Mouse (Mus musculus) liver, embryonic 16.5 days (tissue): ENCODE results near the gene Ano2. TPM values are rescaled to one million over a fixed set of nuclear protein-coding genes. Genes with fewer than 3 reads are reported as not detected.

Experiments used
- ATAC-seq: fragments of 200-750 bp; cut with Nextera tagmentation; 2 replicates; pipeline ENCODE4 v1.8.0; 2017; ENCODE audit warnings: low read depth, mild to moderate bottlenecking, moderate number of reproducible peaks, moderate library complexity
- H3K27ac ChIP-seq: fragments of 300-500 bp; sonication (generic); 2 replicates; pipeline ENCODE4 v1.5.1; 2014; ENCODE audit warnings: mild to moderate bottlenecking, low read length
- H3K27me3 ChIP-seq: fragments of 300-500 bp; sonication (generic); 2 replicates; pipeline ENCODE4 v1.6.1; 2014; ENCODE audit warnings: low read depth, low read length, mixed read lengths; ENCODE audit not compliant: control insufficient read depth, insufficient read depth
- H3K36me3 ChIP-seq: fragments of 300-500 bp; sonication (generic); 2 replicates; pipeline ENCODE4 v1.6.1; 2014; ENCODE audit warnings: mild to moderate bottlenecking; ENCODE audit not compliant: control insufficient read depth, insufficient read depth
- H3K4me1 ChIP-seq: fragments of 300-500 bp; sonication (generic); 2 replicates; pipeline ENCODE4 v1.6.1; 2014; ENCODE audit warnings: low read depth, low read length, mixed read lengths; ENCODE audit not compliant: control insufficient read depth
- H3K4me2 ChIP-seq: fragments of 300-500 bp; sonication (generic); 2 replicates; pipeline ENCODE4 v1.6.1; 2014; ENCODE audit warnings: low read depth, low read length, mixed read lengths
- H3K4me3 ChIP-seq: fragments of 300-500 bp; sonication (generic); 2 replicates; pipeline ENCODE4 v1.5.1; 2014; ENCODE audit warnings: low read depth, mild to moderate bottlenecking, low read length
- H3K9ac ChIP-seq: fragments of 300-500 bp; sonication (generic); 2 replicates; pipeline ENCODE4 v1.6.1; 2014; ENCODE audit warnings: low read depth, low read length
- H3K9me3 ChIP-seq: fragments of 300-500 bp; sonication (generic); replicated peaks from 2 replicates; pipeline ENCODE4 v1.6.1; 2016; ENCODE audit warnings: low read length; ENCODE audit not compliant: control insufficient read depth
- WGBS: fragments of 180-500 bp; shearing (Covaris S2); extraction: QIAGEN DNeasy Blood & Tissue Kit; methylation state at CpG from one replicate; pipeline ENCODE4 v1.1.7; 2014; ENCODE audit not compliant: insufficient replicate concordance; 5-methylcytosine and 5-hydroxymethylcytosine counted together
- polyA plus RNA-seq: library from polyadenylated mRNA; unstranded; fragments of >200 nt; fragmentation: Nextera tagmentation; extraction: Ambion mirVana; gene quantifications from 2 replicates; pipeline ENCODE4 v1.2.1, GENCODE M21; 2015

Gene Ano2
- polyA plus RNA-seq, 1 experiment from 2014 or later, result not detected

DNA sequence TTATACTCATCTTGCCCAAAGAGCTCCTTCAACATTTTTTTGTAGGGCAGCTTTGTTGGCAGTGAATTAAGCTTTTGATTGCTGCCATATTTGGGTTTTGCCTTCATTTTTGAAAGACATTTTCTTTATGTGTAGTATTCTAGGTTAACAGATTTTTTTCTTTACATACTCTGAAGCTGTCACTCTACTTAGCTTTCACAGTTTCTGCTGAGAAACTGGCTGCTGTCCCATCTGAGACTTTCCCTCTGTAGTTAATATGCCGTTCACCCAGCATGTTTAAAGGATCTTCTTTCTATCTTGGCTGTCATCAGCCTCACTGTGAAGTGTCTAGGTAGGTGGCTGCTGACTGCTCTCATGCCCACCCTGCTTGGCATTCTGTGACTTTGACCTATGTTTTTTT is 168.1 kb downstream of the Ano2 start:
- ATAC-seq, result no peak
- no peaks in the 10 kb centered on the region for H3K36me3 ChIP-seq
- no peaks in the 10 kb centered on the region for H3K9me3 ChIP-seq
- no peaks in the 10 kb centered on the region for H3K27me3 ChIP-seq
- H3K27ac ChIP-seq, result no peak overlapping the region
- no peak overlapping the region for H3K9ac ChIP-seq
- no peak overlapping the region for H3K4me2 ChIP-seq
- no peaks in the 10 kb centered on the region for H3K4me1 ChIP-seq
- no peak overlapping the region for H3K4me3 ChIP-seq
- 65% methylated on average over 1 of the region's 1 CpGs for WGBS

DNA sequence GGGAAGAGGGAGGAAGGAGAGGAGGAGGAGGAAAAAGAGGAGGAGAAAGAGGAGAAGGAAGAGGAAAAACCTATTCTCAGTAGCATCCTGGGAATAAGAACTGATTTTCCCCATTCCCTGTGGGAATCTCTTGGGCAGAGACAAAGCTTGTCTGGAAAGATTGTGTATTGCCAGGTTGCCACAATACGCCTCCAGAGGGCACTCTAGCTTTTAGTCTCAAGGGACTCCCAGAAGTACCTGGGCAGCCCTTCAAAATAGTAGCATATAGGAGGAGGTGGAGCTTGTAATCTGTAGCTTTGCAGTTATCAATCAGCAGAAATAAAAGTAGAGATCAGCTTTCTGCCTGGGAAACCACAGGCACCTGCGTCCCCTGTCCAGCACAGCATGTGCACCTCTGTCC is 178.3 kb downstream of the Ano2 start:
- H3K36me3 ChIP-seq, result no peaks in the 10 kb centered on the region
- 25% methylated on average over 2 of the region's 2 CpGs for WGBS

DNA sequence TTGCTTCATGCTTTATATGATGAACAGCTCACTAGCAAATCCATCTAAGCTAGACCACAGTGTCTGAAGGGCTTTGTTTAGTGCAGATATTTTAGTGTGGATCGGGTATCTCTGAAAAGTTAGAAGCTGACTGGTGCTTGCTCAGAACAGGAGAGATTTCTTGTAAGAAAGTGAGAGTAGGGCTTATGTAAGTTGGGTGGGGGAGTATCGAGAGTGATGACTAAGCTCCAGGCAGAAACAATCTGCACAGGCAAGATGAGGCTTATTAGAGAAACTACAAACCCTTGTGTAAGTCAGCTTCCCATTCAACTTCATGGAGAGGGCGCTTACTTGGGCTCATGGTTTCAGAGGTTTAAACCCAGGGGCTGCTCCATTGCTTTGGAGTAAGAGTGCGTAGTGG is 181.3 kb downstream of the Ano2 start:
- 49% methylated on average over 4 of the region's 4 CpGs for WGBS
- Histone ChIP-seq H3K4me1 (no peaks in the 10 kb centered on the region), H3K27me3 (no peaks in the 10 kb centered on the region), H3K36me3 (no peaks in the 10 kb centered on the region), H3K9ac (no peak overlapping the region), H3K9me3 (no peaks in the 10 kb centered on the region), H3K27ac (no peak overlapping the region), H3K4me2 (no peak overlapping the region), H3K4me3 (no peak overlapping the region)
- no peak for ATAC-seq

More for the DNA sequence above, 178.3 kb downstream of the Ano2 start:
- no peaks in the 10 kb centered on the region for H3K4me1 ChIP-seq
- H3K9ac ChIP-seq, result no peak overlapping the region
- no peak for ATAC-seq
- H3K27ac ChIP-seq, result no peak overlapping the region
- no peak overlapping the region for H3K4me2 ChIP-seq
- no peak overlapping the region for H3K4me3 ChIP-seq
- H3K9me3 ChIP-seq, result no peaks in the 10 kb centered on the region
- H3K27me3 ChIP-seq, result no peaks in the 10 kb centered on the region

DNA sequence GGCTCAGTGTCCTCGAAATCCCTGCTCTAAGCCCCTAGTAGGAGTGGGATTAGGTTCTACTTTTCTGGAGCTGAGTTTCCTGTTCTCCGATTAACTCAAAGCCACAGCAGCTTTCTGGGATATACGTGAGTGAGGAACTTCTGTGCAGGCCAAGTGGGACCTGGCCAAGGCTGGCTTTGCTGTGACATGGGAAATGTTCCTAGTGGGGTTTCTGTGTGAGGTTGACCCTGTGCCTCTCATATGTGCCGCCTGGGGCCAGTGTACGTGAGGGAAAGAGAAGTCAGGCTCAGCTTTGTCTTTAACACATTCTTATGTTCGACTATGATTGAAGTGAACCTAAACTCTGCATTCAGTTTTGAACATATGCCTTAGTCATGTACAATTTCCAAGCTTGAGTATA is 184.5 kb downstream of the Ano2 start:
- 62% methylated on average over 6 of the region's 6 CpGs for WGBS

DNA sequence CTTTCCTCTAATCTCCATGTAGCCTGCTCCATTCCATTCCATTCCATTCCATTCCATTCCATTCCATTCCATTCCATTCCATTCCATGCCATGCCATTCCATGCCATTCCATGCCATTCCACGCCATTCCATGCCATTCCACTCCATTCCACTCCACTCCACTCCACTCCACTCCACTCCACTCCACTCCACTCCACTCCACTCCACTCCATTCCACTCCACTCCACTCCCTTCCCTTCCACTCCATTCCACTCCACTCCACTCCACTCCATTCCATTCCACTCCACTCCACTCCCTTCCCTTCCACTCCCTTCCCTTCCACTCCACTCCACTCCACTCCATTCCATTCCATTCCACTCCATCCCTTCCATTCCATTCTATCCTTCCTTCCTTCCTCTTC is 186.7 kb downstream of the Ano2 start:
- ATAC-seq, result no peak
- Histone ChIP-seq H3K36me3 (no peaks in the 10 kb centered on the region), H3K27me3 (no peaks in the 10 kb centered on the region), H3K4me1 (no peaks in the 10 kb centered on the region), H3K9me3 (no peaks in the 10 kb centered on the region), H3K27ac (no peak overlapping the region), H3K4me2 (no peak overlapping the region), H3K4me3 (no peak overlapping the region), H3K9ac (no peak overlapping the region)
- WGBS, result 38% methylated on average over 1 of the region's 1 CpGs

More for the DNA sequence above, 184.5 kb downstream of the Ano2 start:
- Histone ChIP-seq H3K4me3 (no peak overlapping the region), H3K27me3 (no peaks in the 10 kb centered on the region), H3K4me1 (no peaks in the 10 kb centered on the region), H3K9me3 (no peaks in the 10 kb centered on the region), H3K4me2 (no peak overlapping the region), H3K27ac (no peak overlapping the region), H3K9ac (no peak overlapping the region), H3K36me3 (no peaks in the 10 kb centered on the region)
- no peak for ATAC-seq

DNA sequence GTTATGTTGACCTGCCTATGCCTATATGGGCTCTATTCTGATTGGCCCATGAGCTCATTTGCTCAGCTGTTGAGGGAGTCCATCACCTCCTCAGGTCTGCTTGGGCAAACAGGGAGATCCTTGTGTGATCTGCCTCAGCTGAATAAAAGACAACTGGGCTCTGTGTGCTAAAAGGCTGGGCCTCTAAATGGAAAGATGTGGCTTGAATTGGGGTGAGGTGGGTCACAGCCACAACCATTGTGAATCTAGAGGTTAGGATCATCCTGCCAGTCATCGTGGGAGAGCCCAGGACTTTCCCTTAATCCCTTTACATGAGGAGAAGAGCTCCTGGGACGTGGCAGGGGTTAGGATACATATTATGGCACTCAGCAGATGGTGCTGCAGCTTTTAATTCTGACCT is 188.5 kb downstream of the Ano2 start:
- H3K9me3 ChIP-seq, result no peaks in the 10 kb centered on the region
- H3K4me2 ChIP-seq, result no peak overlapping the region
- no peak overlapping the region for H3K27ac ChIP-seq
- H3K36me3 ChIP-seq, result no peaks in the 10 kb centered on the region
- whole genome bisulfite sequencing, result 38% methylated on average over 2 of the region's 2 CpGs
- H3K27me3 ChIP-seq, result no peaks in the 10 kb centered on the region
- no peak overlapping the region for H3K4me3 ChIP-seq
- no peak overlapping the region for H3K9ac ChIP-seq
- no peak for ATAC-seq
- no peaks in the 10 kb centered on the region for H3K4me1 ChIP-seq

DNA sequence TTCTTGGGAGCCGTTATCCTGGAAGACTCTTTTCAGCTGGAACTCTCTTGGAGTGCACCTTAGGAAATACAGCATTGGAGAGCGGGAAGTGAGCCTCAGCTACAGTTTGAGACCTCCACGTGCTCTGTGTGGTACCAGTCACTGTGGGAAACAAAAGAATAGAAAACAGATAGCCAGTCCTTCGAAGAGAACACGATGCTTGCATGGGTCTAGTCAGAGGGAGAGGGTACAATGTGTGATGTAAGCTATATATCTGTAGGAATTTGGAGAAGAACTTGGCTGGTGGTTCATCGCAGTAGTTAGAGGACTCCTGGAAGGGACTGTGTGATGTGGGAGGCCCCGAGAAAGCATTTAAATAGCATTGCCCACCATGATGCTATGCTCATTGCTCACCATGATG is 189.1 kb downstream of the Ano2 start:
- no peak overlapping the region for H3K27ac ChIP-seq
- WGBS, result 66% methylated on average over 7 of the region's 7 CpGs

DNA sequence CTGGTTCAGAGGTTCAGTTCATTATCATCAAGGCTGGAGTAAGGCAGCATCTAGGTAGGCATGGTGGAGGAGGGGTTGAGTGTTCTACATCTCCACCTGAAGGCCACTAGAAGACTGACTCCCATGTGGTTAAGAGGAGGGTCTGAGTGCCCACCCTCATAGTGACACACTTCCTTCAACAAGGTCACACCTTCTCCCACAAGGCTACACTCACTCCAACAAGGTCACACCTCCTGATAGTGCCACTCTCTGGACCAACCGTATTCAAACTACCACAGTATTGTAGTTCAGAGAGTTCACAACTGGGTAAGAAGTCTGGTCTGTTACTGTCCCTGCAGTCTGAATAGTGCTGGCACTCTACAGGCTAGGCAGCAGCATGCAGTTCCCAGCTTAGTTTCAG is 198.4 kb downstream of the Ano2 start:
- no peaks in the 10 kb centered on the region for H3K27me3 ChIP-seq
- H3K9ac ChIP-seq, result no peak overlapping the region
- WGBS, result 59% methylated on average over 1 of the region's 1 CpGs
- H3K4me3 ChIP-seq, result no peak overlapping the region
- no peak overlapping the region for H3K27ac ChIP-seq
- no peak overlapping the region for H3K4me2 ChIP-seq
- no peaks in the 10 kb centered on the region for H3K36me3 ChIP-seq
- H3K4me1 ChIP-seq, result no peaks in the 10 kb centered on the region
- no peaks in the 10 kb centered on the region for H3K9me3 ChIP-seq
- ATAC-seq, result no peak

More for the DNA sequence above, 189.1 kb downstream of the Ano2 start:
- Histone ChIP-seq H3K9me3 (no peaks in the 10 kb centered on the region), H3K27me3 (no peaks in the 10 kb centered on the region), H3K9ac (no peak overlapping the region), H3K4me1 (no peaks in the 10 kb centered on the region), H3K36me3 (no peaks in the 10 kb centered on the region), H3K4me3 (no peak overlapping the region), H3K4me2 (no peak overlapping the region)
- ATAC-seq, result no peak

DNA sequence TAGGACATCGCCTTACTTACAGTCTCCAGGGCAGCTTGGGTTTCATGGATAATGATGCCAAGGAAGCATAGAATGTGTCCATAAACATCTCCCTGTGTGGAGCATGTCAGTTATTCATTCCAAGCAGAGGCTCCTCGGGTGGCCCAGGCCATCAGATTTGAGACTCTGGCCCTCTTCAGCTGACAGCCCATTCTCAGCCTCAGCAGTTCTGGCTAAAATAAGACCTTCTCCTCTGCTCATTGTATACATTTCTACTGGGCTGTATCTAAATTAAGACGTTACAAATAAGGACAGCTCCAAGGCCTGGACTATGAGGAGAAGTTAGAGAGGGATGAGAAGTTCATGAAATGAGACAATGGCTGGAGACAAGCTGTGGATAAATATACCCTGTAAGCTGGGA is 204.1 kb downstream of the Ano2 start:
- H3K4me3 ChIP-seq, result no peak overlapping the region
- 55% methylated on average over 3 of the region's 3 CpGs for WGBS
- H3K9me3 ChIP-seq, result no peaks in the 10 kb centered on the region
- no peaks in the 10 kb centered on the region for H3K36me3 ChIP-seq
- no peak overlapping the region for H3K9ac ChIP-seq
- H3K4me2 ChIP-seq, result no peak overlapping the region
- ATAC-seq, result no peak
- no peaks in the 10 kb centered on the region for H3K27me3 ChIP-seq
- no peaks in the 10 kb centered on the region for H3K4me1 ChIP-seq
- H3K27ac ChIP-seq, result no peak overlapping the region

DNA sequence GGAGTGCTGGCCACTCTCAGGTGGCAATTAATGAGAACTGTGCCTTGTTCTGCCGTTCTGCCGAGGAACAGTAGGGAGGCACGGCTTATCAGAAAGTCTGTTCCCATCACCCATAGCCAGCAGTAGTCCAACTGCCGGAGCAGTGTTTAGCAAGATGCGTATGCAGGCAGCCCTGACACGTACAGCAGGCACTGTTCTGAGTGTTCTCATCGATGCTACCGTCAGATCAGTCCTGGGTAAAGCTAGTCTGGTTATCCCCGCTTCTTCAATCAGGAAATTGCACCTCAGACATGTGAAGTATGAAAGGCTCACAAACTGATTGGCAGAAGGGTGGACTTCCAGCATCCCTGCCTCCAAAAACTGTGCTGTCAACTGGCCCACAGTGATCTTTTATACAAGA is 224.2 kb downstream of the Ano2 start:
- Histone ChIP-seq H3K9me3 (no peaks in the 10 kb centered on the region), H3K4me2 (no peak overlapping the region), H3K36me3 (no peaks in the 10 kb centered on the region), H3K9ac (no peak overlapping the region), H3K27me3 (no peaks in the 10 kb centered on the region), H3K4me3 (no peak overlapping the region), H3K27ac (no peak overlapping the region), H3K4me1 (no peaks in the 10 kb centered on the region)
- ATAC-seq, result no peak
- WGBS, result 63% methylated on average over 9 of the region's 9 CpGs
